Mouse (Mus musculus) large intestine, adult 2 months (tissue): Measurements from ENCODE around the gene Maml3. TPM values are rescaled to one million over a fixed set of nuclear protein-coding genes. Genes with fewer than 3 reads are reported as not detected.

Experiments
- DNase-seq: peaks from one replicate; pipeline ENCODE4 v3.0.0-alpha.2; 2012; ENCODE audit warnings: low read depth, low spot score
- WGBS: fragments of 180-500 bp; shearing (Covaris S2); methylation state at CpG from one replicate; pipeline ENCODE4 v1.1.7; 2018; 5-methylcytosine and 5-hydroxymethylcytosine counted together
- polyA plus RNA-seq: library from polyadenylated mRNA; depleted of rRNA; stranded (reverse); fragments of >200 nt; gene quantifications from 2 replicates; pipeline ENCODE4 v1.2.3, GENCODE M21; 2012

Gene Maml3
- polyA plus RNA-seq, 1 experiment: 1.8 TPM

DNA sequence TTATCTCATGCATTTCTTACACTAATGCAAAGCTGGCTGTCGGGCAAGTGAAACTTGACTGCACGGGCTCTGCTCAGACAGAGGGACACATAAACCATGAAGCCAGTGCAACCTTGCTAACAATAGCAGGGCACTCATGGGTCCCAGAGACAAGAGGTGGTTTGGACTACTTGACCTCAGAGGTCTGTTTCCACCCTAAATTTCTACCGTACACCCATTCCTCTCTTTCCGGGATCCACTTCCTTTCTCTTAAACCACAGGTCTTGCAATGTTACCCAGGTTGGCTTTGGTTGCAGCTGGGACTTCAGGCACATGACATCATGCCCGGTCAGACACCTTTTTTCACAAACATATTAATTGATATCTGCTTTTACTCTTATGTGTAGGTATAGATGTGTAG, 331.3 kb downstream of the Maml3 start:
- WGBS: 83% methylated on average over 5 of the region's 5 CpGs
- no peak for DNase-seq

DNA sequence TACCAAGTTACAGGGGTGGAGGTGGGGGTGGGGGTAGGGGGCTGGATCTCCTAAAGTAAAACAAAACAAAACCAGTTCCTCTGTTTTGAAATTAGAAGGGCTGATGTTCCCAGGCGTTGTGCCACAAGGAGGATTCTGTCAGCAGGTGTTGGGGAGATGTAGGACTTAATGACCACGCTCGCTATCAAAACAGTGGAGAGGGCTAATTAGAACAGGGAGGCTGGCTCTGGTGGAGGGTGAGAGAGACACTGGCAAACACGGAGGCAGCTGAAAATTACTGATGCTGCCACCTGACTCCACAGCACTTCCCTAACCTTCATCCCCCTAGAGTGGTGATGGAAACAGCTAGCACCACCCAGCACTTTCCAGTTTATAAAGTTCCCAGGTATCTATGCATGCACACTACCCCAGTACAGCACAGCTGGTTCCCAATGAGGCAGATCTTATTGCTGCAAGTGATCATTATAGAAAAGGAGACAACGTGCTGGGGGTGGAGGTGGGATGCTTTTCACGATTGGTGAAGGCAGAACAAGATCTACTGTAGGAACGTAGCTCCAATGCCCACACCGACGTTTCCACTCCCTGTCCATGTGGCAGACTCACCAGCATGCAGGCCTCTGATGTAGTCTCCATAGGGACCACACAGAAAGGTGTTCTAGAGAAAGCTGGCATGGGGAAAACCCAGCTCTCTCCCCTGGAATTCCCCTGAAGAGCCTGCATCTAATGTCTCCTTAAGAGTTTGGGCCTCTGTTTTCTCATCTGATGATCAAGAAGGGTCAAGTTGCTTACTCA, 332.8 kb downstream of the Maml3 start:
- 88% methylated on average over 9 of the region's 9 CpGs for WGBS
- DNase-seq: no peak

DNA sequence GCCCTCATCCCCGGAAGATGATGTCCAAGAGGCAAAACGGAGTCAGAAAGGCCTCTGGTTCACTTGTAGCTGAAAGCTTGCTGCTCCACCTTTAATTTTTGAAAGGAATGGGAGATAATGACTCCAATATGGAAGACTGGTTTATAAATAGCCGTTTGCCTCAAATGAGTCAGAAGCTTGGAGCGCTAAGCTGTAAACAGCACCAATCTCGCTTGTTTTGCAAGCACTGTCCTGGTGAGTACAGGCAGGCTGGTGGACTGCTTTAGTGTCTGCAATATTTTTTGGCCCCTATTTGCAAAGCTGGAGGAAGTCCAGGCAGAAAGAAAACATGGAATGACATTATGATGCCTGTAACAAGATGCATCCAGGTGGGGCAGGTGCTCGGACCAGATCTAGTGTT, 335.7 kb downstream of the Maml3 start:
- WGBS: 84% methylated on average over 6 of the region's 6 CpGs
- DNase-seq: no peak

DNA sequence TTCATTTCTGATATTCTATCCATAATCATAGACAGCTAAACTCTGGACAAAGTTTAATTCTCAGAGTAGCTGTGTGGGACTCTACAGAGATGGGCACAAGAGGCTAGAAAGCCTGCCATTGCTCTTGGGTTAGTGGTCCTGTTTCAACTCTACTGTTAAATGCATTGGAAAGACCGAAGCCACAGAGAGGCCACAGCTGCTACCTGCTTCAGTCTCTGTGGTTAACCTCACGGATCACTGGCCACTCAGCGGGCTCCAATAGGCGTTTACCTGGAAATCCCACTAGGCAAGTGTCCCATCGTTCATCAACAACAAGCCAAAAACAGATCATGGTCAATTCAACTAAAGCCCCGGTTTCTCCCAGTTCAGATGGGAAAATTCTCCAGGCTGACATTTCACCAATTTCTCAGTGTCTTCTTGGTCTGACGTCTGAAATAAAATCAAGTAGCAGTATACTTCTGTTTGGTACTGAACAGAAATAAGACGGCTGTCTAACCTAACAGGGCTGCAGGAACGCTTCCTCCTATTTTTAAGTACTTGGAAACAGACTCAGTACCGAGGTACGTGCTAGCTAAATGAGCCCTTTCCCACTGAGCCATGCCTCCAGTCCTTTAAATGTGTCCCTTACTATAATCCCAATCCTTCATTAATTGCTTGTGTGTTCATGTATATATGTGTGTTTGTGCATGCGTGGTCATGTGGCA, 339.5 kb downstream of the Maml3 start:
- no peak for DNase-seq
- WGBS: 74% methylated on average over 12 of the region's 12 CpGs

DNA sequence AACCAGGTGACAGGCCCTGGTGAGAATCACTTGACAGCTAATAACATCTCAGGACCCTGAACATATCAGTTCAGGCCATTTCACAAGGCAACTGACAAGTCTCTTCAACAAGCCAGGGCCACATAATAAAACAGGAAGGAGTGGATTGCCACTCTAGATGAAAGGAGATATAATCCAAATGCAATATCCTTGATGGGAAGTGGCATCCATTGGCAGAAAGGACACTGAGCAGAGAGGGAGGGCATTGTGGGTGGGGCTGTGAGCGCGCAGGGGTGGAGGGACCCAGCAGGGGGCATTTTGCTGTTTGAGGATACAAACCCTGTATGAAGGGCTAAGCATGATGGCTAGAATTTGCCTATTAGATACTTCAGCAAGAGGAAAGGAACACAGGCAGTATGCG, 340.7 kb downstream of the Maml3 start:
- DNase-seq: no peak
- whole genome bisulfite sequencing: 93% methylated on average over 3 of the region's 3 CpGs

DNA sequence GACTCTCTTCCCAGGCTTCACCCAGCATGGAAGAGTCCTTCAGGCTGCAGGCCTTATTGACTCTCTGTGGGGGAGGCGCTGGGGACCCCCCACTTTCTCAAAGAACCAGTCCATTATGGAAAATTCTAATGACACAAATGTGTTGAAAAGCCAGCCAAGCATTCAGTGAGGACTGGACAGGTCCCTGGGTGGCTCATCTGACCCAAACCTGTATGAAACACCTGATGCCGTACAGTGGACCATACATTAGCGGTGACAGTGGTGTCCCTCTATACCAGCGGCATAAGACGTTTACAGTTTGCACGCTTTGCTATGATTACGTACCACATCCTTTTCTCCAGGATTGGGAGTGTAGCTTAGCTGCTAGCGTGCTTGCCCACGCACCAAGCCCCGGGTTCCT, 342.0 kb downstream of the Maml3 start:
- 91% methylated on average over 10 of the region's 10 CpGs for WGBS
- DNase-seq: no peak

DNA sequence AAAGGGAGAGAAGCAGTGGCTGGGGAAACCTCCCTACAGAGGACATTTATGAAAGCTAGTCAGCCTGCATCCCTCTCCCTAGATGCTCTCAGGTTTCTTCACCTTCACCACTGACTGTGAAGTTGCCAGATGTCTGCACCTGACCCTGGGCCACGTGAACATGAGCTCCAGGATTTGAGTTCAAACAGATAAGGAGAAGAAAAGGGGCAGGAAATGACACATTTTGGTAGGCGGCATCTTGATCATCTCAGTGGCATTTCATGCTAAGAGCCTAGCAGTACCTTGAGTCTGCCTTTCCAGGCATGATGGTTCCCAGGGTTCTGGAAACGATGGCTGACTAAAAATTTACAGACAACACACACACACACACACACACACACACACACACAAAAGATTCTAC, 345.3 kb downstream of the Maml3 start:
- WGBS: 75% methylated on average over 3 of the region's 3 CpGs

DNA sequence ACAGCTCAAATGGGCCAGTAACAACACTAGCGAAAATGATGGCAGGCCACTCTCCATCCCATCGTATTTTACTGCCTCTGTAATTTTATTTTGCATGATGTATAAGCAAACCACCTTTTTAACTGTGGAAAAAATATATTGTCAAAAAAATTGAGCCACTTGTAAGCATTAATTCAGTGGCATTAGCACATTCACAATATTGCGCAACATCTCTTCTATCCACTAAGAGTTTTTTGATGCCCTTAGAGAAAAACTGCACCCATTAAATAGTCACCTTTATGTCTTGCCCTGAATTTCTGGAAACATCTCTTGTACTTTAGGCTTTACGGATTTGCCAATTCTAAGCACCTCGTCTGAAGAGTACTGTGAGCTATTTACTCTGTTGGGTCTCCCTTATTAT, 347.8 kb downstream of the Maml3 start:
- 97% methylated on average over 5 of the region's 5 CpGs for WGBS
- DNase-seq: no peak

More for the DNA sequence above, 345.3 kb downstream of the Maml3 start:
- no peak for DNase-seq

DNA sequence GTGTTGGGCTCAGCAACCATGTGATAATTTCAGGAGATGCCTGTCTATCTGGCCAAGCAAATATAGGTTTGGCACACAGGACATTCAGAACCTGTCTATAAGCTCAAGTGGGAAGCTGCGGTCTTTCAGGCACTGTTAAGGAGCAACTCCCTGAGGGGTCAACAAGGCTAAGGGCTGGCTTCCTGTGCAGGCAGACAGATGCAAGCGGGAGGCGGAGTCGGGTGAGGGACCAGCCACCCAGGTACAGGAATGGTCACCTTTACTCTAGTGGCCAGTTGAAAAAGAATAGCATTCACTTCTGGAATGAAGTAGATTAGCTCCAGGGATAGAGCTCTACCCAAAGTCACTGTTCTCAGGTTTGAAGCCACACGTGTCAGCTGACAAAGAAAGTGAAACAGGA, 348.6 kb downstream of the Maml3 start:
- WGBS: 79% methylated on average over 5 of the region's 5 CpGs
- DNase-seq: no peak

DNA sequence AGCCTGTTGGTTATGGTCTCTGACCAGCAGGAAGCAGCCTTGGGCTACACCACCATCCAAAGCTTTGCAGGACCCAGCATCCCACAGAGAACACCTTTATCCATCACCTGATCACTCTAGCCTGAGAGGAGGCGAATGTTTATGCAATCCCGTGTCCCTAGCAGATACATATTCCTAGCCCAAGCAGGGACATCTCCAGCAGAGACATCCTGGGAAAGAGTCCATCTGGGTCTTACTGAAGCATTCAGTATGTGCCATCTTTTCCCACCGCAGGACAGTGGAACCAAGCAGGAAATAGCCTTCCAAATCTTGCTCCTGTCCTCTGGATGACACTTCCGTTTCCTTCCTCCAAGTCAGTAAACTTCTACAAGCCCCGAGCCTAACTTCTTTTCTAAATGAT, 351.6 kb downstream of the Maml3 start:
- no peak for DNase-seq
- 74% methylated on average over 5 of the region's 5 CpGs for WGBS

DNA sequence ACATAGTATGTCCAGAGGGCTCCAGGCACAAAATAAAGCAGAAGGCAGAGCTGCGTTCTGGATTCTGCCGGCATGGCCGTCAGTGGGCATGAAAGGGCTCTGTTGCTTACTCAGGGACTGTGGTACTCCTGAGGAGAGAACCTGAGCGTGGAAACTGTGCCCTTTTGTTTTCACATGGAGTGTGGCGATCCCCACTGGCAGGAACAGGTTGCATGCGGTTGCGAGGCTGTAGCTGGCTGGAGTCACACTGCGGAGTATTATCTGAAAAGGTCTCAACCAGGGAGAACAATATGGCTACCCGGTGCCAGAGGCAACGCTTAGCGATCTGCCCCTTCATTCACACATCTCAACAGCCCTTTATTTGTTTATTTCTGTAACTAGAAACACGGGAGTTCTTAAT, 353.4 kb downstream of the Maml3 start:
- no peak for DNase-seq
- 90% methylated on average over 12 of the region's 12 CpGs for WGBS

DNA sequence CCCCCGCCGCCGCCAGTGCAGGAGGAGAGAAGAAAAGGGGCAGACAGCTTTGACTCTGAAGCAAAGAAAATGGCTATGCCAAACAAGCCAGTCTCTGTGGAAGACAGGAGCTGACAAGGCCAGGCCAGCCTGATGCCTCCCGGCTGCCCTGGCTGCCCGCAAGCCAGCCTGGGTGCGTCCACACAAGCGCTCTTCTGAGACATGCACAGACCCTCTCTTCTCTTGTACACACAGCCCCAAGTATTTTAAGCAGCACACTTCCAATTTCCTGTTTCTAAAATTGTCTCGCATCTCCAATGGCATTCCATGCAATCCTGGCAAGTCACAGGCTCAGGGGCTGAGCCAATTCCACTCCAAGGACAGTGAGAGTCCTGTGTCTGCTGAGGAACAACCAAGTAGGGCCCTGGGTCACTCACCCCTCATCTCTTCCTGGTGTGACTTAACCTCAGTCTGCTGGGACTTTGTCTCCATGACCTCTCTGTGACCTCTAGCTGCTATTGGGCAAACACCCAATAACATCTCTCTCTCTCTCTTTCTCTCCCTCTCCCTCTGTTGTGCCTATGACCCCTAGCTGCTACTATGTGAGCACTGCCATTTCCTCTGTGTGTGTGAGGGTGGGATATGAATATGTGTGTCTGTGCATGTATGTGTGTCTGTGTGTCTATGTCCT, 354.9 kb downstream of the Maml3 start:
- WGBS: 72% methylated on average over 8 of the region's 8 CpGs
- no peak for DNase-seq

DNA sequence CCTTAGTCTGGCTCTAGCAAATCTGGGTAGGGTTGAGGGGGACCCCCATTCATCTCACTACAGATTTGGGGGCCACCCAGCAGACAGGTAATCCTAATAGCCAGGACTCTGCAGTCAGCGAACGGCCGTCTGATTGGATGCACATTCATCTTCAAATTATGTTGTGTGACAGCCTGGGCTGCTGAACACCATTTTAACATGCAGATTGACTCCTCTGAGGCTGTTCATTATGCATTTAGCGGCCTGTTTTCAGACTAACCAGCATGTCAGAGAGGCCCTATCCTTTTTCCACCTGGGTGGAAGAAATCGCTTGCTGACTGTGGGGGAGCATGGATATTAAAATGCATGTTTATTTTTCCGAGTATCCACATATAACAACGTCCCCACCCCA, 355.5 kb downstream of the Maml3 start:
- WGBS: 79% methylated on average over 7 of the region's 7 CpGs
- DNase-seq: no peak

DNA sequence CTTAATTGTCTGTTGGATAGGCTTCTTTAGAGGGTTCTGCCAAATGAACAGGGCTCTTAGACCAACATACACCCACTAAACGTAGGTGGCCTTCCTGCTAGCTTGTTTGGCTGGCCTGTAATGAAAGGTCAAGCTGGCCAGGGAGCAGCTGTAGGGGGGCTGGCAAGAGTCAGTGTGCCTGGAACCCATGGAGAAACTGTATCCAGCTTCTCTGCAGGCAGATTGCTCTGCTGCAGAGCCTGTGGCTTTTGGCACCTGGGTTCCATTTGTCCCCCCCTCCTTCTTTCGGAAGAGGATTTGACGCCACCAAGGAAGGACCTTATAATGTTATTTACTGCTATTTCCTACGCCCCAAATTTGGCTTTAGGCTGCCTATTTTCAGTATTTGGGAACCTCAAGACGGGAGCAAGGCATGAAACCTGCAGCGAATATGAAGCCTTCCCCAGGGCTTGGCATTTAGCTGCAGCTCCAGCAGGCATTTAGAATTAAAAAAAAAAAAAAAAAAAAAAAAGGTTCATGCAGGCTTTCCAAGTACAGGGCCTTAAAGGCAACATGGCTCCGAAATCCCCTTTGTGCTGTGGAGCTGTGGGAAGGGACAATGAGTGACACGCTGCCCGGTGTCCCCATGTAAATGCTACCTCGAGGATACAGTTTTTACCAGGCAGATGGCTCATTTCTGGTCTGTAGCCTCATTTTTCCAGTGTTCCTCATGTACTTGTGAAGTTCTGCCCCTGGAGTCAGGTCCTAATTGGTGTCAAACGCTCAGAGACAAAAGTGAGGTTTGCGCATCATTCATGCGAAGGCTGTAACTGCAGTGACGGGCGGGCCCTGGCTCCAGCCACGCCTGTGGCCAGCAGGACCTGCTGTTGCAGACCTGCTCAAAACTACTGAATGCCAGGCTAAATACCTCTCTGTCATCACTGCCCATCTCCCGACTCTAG, 356.2 kb downstream of the Maml3 start:
- WGBS: 92% methylated on average over 17 of the region's 17 CpGs
- DNase-seq: no peak

DNA sequence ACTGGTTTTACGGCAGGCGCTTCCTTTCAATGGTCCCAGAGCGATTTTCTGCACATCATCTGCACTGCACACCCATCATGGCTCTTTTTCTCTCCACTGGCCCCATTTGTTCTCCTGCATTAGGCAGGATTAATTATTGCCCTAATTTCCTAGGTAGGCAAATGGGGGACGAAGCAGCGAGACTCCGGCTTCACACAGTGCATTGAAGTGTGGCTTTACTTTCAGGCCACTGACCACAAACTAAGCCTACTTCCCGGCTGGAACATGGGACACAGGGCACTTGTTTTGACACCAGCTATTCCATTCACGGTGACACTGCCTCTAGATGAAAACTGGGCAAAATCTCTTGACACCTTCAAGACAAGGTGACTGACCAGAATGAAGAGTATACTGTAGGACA, 358.1 kb downstream of the Maml3 start:
- DNase-seq: no peak
- WGBS: 96% methylated on average over 8 of the region's 8 CpGs

DNA sequence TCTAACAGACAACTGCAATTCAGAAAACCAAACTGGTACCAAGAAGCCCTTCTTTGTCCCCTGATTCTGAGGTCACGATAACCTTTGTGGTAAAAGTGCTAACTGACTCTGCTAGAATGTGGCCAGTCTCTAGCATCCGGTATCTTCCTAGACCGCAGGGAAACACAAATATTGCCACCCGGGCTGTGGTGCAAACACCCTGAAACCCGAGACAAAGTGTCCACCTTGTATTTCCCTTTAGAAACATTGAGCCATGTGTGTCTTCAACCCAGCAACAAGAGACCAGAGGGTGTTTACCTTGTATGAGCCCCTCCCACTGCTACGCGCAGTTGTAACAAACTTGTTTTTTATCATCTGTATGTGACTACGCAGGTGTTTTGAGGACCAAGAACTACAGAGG, 359.7 kb downstream of the Maml3 start:
- WGBS: 86% methylated on average over 8 of the region's 8 CpGs
- DNase-seq: no peak

DNA sequence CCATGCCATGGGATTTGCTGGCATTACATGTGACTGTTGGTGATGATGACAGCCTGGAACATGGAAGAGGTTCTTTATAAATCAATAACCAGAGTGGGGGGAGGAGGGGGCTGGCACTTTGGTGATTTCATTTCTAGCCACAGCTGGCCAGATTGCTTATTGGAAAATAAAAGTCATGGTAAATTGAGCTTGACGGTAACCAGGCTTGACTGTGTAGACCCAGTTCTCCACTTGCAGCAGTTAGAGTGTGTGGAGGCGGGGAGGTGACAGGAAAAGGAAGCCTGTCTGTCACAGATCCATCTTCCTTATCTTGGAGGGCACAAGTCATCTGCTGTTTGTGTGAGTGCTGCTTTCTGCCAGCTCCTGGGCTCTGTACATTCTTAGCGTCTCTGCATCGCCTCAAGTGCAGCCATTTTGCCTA, 360.5 kb downstream of the Maml3 start:
- DNase-seq: no peak
- 67% methylated on average over 4 of the region's 4 CpGs for WGBS

DNA sequence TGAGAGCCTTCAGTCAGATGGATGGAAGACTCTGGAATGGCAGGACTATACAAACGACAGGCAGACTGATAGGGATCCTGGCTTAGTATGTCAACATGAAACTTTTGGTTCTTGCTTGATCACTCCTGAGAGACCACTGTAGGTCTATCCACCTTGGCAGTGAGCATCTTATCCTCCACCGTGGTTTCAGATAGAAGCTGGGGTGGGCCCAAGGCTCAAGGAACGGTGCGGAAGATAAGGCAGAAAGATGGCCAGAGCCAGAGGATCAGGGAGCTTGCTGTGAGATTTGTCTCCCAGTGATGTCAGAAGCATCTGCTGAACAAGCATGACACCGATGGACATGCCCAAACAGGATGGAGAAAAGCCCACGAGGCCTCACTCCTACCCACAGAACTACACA, 362.5 kb downstream of the Maml3 start:
- DNase-seq: no peak
- WGBS: 93% methylated on average over 6 of the region's 6 CpGs

DNA sequence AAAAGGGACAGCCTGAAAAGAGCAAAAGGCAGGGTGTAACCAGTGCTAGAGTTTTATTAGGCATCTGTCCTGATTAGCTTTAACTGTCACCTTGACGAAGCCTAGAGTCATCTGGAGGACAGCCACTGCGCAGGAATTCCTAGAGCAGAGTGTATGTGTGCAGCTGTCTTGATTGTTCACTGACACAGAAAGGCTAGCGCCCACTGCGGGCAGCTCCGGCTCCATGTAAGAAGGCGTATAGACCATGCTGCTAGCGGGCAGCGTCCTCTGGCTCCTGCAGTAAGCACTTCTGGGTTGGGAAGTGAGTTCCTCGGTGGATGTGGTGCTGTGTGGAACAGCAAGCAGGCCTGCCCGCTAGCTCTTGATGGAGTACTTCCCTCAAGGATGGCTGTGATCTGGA, 363.1 kb downstream of the Maml3 start:
- WGBS: 70% methylated on average over 10 of the region's 10 CpGs

DNA sequence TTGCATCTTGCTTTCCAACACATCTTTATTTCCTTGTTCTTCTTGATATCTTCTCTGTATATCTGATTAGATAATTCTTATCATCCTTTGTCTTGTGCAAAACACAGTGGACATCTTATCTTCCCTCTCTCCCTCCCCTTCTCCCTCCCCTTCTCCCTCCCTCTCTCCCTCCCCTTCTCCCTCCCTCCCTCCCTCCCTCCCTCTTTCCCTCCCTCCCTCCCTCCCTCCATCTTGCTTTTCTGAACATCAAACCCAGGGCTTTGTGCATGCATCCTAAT, 365.1 kb downstream of the Maml3 start:
- no peak for DNase-seq

More for the DNA sequence above, 363.1 kb downstream of the Maml3 start:
- no peak for DNase-seq
